Mouse (Mus musculus) stomach, embryonic 16.5 days (tissue): ENCODE results near the gene Rab5b. TPM values are rescaled to one million over a fixed set of nuclear protein-coding genes. Genes with fewer than 3 reads are reported as not detected.
A peak's percentile ranks its signal among the peaks of the same experiment; 100 is the strongest.

Experiments
- ATAC-seq: fragments of 200-750 bp; cut with Nextera tagmentation; 2 replicates; pipeline ENCODE4 v1.8.0; 2017; ENCODE audit warnings: moderate number of reproducible peaks, moderate TSS enrichment; ENCODE audit not compliant: insufficient read depth, low FRiP score
- H3K27ac ChIP-seq: fragments of 300-500 bp; sonication (generic); 2 replicates; pipeline ENCODE4 v1.5.1; 2014; ENCODE audit warnings: low read length
- H3K27me3 ChIP-seq: fragments of 300-500 bp; sonication (generic); 2 replicates; pipeline ENCODE4 v1.6.1; 2014; ENCODE audit warnings: low read length, control low read depth, mixed read lengths; ENCODE audit not compliant: control insufficient read depth, insufficient read depth
- H3K36me3 ChIP-seq: fragments of 300-500 bp; sonication (generic); 2 replicates; pipeline ENCODE4 v1.6.1; 2014; ENCODE audit warnings: low read length; ENCODE audit not compliant: control insufficient read depth, insufficient read depth
- H3K4me1 ChIP-seq: fragments of 300-500 bp; sonication (generic); 2 replicates; pipeline ENCODE4 v1.6.1; 2014; ENCODE audit warnings: low read length, control low read depth, mixed read lengths; ENCODE audit not compliant: control insufficient read depth, insufficient read depth
- H3K4me2 ChIP-seq: fragments of 300-500 bp; sonication (generic); 2 replicates; pipeline ENCODE4 v1.6.1; 2014; ENCODE audit warnings: low read depth, low read length, mixed read lengths
- H3K4me3 ChIP-seq: fragments of 300-500 bp; sonication (generic); replicated peaks from 2 replicates; pipeline ENCODE4 v1.5.1; 2014; ENCODE audit warnings: mild to moderate bottlenecking, low read length
- H3K9ac ChIP-seq: fragments of 300-500 bp; sonication (generic); 2 replicates; pipeline ENCODE4 v1.6.1; 2014; ENCODE audit warnings: low read length
- H3K9me3 ChIP-seq: fragments of 300-500 bp; sonication (generic); replicated peaks from 2 replicates; pipeline ENCODE4 v1.6.1; 2016; ENCODE audit warnings: low read length, control low read depth; ENCODE audit not compliant: control insufficient read depth
- WGBS: fragments of 180-500 bp; shearing (Covaris S2); extraction: QIAGEN DNeasy Blood & Tissue Kit; methylation state at CpG from one replicate; pipeline ENCODE4 v1.1.7; 2014; 5-methylcytosine and 5-hydroxymethylcytosine counted together
- polyA plus RNA-seq: library from polyadenylated mRNA; unstranded; fragments of >200 nt; fragmentation: Nextera tagmentation; extraction: Ambion mirVana; gene quantifications from 2 replicates; pipeline ENCODE4 v1.2.1, GENCODE M21; 2015

Gene Rab5b
- polyA plus RNA-seq, 1 experiment from 2014 or later: 85.1 TPM

- H3K27me3 ChIP-seq: no peaks in the 10 kb centered on the region
- H3K9me3 ChIP-seq: no peaks in the 10 kb centered on the region
- ATAC-seq: no peak
- peak within 1 kb of the TSS; percentile 91 for H3K9ac ChIP-seq
- peak within 1 kb of the TSS; percentile 98 for H3K27ac ChIP-seq
- H3K4me3 ChIP-seq: peak within 1 kb of the TSS; percentile 97
- H3K36me3 ChIP-seq: peaks cover 15% of the 10 kb centered on the region
- 14% methylated on average over 4 of the region's 4 CpGs for WGBS
- H3K4me1 ChIP-seq: peaks cover 14% of the 10 kb centered on the region
- H3K4me2 ChIP-seq: peak within 1 kb of the TSS; percentile 75
Measured at GRCm38 (mm10) chr10:128703895-128704294, 7.8 kb upstream of the Rab5b start, which contains the start of gene Pmel. TSS of gene Pmel (plus strand) at chr10:128704195.

DNA sequence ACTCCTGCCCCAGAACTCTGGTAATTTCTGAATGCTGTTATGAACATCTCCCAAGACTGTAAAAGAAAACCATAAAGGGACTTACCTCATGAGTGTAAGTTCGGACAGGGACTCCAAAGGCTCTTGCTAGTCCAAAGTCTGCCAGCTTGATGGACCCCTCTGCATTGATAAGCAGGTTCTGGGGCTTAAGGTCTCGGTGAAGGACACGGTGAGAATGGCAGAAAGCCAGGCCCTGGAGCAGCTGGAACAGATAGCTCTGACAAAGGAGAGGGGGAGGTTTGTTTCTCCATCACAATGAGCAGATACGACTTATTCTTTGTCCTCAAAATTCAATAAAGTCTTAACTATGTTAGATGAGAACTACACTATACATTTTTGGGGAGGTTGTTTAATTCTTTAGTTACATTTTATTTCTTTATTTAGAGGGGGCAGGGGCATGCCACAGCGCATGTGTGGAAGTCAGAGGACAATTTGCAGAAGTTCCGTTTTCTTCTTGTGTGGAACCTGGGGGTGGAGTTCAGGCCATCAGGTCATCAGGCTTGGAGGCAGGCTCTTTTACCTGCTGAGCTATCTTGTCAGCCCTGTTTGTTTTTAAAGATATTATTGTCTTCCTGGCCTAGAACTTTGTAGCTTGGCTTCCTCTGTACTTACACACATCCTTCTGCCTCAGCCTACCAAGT, 6.4 kb upstream of the Rab5b start:
- ATAC-seq: no peak
- Histone ChIP-seq H3K4me3 (no peak overlapping the region), H3K27ac (no peak overlapping the region), H3K9ac (no peak overlapping the region), H3K9me3 (no peaks in the 10 kb centered on the region), H3K27me3 (no peaks in the 10 kb centered on the region), H3K36me3 (peaks cover 15% of the 10 kb centered on the region), H3K4me2 (no peak overlapping the region), H3K4me1 (peaks cover 14% of the 10 kb centered on the region)
- WGBS: 72% methylated on average over 6 of the region's 6 CpGs

- 79% methylated on average over 5 of the region's 5 CpGs for WGBS
- Histone ChIP-seq H3K4me3 (no peak overlapping the region), H3K4me1 (peaks cover 20% of the 10 kb centered on the region), H3K9ac (no peak overlapping the region), H3K27me3 (no peaks in the 10 kb centered on the region), H3K36me3 (peaks cover 15% of the 10 kb centered on the region), H3K27ac (no peak overlapping the region), H3K9me3 (no peaks in the 10 kb centered on the region), H3K4me2 (no peak overlapping the region)
- no peak for ATAC-seq
Measured at GRCm38 (mm10) chr10:128700712-128701111, 4.6 kb upstream of the Rab5b start.

DNA sequence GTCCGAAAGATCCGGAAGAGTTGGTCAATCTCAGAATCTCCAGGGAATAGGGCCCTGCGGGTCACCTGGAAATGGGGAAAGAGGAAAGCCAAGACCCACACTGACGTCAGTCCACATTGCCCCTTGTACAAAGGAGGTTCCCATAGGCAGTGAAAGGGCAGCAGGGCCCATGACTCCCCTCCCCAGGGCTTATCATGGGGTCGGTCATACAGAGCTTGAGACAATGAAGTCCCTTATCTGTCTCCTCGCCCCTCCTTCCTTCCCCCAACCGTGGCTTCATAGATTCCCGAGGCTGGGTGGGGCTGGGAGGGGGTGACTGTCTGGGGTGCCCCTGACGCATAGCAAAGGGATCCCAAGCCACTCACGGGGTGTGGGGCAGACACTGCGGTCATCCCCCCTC, 3.5 kb upstream of the Rab5b start:
- H3K4me1 ChIP-seq: peaks cover 27% of the 10 kb centered on the region
- no peaks in the 10 kb centered on the region for H3K9me3 ChIP-seq
- 70% methylated on average over 11 of the region's 11 CpGs for WGBS
- no peak overlapping the region for H3K4me3 ChIP-seq
- peaks cover 15% of the 10 kb centered on the region for H3K36me3 ChIP-seq
- no peak overlapping the region for H3K9ac ChIP-seq
- no peak overlapping the region for H3K4me2 ChIP-seq
- no peak overlapping the region for H3K27ac ChIP-seq
- H3K27me3 ChIP-seq: no peaks in the 10 kb centered on the region
- ATAC-seq: no peak

DNA sequence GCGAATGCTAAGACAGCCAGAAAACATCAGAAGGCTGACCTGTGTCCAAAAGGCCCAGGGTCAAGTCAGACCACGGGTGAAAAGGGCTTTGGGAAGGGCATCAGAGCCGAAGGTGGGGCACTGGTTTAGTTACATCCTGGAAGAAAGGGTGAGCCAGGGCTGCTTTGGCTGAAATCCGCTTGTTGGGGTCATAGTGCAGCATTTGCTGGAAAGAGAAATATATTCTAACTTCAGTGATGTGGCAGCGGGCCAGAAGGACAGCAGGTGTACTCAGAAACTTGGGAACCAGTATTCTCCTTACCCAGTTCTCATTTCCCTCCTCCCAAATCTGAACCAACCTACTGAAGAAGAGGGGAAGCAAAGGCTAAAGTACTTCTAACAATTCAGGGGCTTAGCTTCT, 2.9 kb upstream of the Rab5b start:
- WGBS: 81% methylated on average over 5 of the region's 5 CpGs
- H3K9ac ChIP-seq: no peak overlapping the region
- no peak overlapping the region for H3K4me3 ChIP-seq
- no peak overlapping the region for H3K4me2 ChIP-seq
- H3K27me3 ChIP-seq: no peaks in the 10 kb centered on the region
- no peak for ATAC-seq
- no peaks in the 10 kb centered on the region for H3K9me3 ChIP-seq
- peaks cover 15% of the 10 kb centered on the region for H3K36me3 ChIP-seq
- H3K4me1 ChIP-seq: peaks cover 30% of the 10 kb centered on the region
- H3K27ac ChIP-seq: no peak overlapping the region

DNA sequence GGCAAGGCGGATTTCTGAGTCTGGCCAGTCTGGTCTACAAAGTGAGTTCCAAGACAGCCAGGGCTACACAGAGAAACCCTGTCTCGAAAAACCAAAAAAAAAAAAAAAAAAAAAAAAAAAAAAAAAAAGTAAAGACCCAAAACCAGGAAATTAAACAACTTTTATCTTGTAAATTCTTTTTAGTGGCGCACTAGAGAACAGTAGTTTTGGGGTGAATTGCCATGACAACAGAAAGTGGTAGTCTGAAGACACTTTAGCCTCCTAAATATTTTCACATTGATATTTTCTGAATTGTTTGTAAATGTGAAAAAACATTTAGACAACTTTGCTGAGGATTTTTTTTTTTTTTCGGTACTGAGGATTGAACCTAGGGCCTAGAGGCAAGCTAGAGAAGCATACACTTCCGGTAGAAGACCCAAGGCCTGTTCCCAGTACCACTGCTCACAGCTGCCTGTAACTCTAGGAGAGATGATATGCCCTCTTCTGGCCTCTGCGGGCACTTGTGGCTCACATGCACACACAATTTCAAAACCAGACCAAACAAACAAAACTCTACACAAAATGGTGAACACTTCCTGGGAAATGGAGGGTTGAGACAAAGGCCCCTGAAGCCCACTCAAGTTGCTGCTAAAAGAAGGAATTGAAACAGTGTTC, 1.1 kb upstream of the Rab5b start:
- H3K9me3 ChIP-seq: no peaks in the 10 kb centered on the region
- no peak for ATAC-seq
- H3K4me1 ChIP-seq: peaks cover 20% of the 10 kb centered on the region
- WGBS: 83% methylated on average over 6 of the region's 6 CpGs
- H3K27me3 ChIP-seq: no peaks in the 10 kb centered on the region
- H3K4me2 ChIP-seq: no peak overlapping the region
- peaks cover 15% of the 10 kb centered on the region for H3K36me3 ChIP-seq
- H3K9ac ChIP-seq: no peak overlapping the region; the same call in 1 of the 2 replicates
- H3K4me3 ChIP-seq: no peak overlapping the region; the same call in 1 of the 2 replicates
- H3K27ac ChIP-seq: peak overlapping the region; percentile 74; the same call in 1 of the 2 replicates

GRCm38 (mm10) chr10:128695411-128695991, 563 bp downstream of the Rab5b start:
- Histone ChIP-seq H3K9ac (peak overlapping the region; percentile 92), H3K36me3 (peaks cover 7% of the 10 kb centered on the region; the same call in 1 of the 2 replicates), H3K4me3 (peak overlapping the region; percentile 91), H3K4me2 (peak overlapping the region; percentile 73), H3K9me3 (no peaks in the 10 kb centered on the region), H3K27me3 (no peaks in the 10 kb centered on the region), H3K4me1 (peaks cover 24% of the 10 kb centered on the region), H3K27ac (peak overlapping the region; percentile 99)
- 2% methylated on average over 21 of the region's 22 CpGs for WGBS
- no peak for ATAC-seq

DNA sequence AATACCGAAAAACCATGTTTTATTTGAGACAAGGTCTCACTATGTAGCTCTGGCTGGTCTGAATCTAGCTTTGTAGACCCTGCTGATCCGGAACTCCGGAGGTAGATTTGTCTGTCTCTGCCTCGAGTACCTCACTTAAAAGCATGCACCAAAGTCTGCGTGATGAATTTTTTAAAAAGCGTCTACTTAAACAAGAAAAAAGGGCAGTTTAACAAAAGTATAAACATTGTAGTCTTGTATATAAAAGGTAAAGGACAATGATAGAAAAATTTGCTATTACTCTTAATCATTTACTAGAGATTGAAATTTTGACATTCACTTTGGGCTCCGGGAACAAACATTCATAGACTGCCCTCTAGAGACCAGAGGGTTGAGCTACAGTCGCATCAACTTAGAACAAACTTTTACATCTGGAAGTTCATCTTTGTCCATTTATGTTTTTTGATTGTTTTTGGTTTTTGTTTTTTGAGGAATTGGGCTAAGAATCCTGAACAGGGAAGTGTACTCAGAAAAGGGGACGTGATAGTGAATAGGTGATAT, 21.5 kb downstream of the Rab5b start:
- peak overlapping the region; percentile 71 for H3K27ac ChIP-seq
- no peak for ATAC-seq

More for the DNA sequence above, 21.5 kb downstream of the Rab5b start:
- H3K4me2 ChIP-seq: peak overlapping the region; percentile 90
- 2% methylated on average over 9 of the region's 9 CpGs for WGBS
- no peaks in the 10 kb centered on the region for H3K27me3 ChIP-seq
- peak overlapping the region; percentile 74 for H3K9ac ChIP-seq
- peaks cover 9% of the 10 kb centered on the region; the same call in 1 of the 2 replicates for H3K4me1 ChIP-seq
- H3K4me3 ChIP-seq: peak overlapping the region; percentile 76
- H3K9me3 ChIP-seq: no peaks in the 10 kb centered on the region
- no peaks in the 10 kb centered on the region for H3K36me3 ChIP-seq
